Mouse (Mus musculus): ENCODE data around the gene Tlr9.
A peak's percentile ranks its signal among the peaks of the same experiment; 100 is the strongest.

Gene Tlr9

DNA sequence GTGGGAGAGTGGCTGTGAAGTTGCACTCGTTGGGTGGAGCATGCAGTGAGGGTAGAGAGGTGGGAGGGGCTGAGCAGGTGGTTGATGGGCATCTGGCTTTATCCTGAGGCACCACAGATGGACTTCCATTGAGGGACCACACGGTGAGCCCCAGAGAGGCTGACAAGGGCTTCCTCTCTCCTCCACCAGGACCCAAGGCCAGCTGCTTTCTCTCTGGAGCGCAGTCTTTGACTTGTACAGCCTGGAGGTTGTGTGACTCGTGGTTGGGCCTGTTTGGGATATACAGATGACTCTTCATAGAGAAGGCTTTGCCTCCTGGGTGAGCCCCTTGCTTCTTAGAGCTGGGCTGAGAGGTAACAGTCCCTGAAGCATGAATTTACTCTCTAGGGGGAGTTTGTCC lies 46.0 kb downstream of the Tlr9 start:
- no peak for DNase-seq (ENCODE audit: low read depth)

DNA sequence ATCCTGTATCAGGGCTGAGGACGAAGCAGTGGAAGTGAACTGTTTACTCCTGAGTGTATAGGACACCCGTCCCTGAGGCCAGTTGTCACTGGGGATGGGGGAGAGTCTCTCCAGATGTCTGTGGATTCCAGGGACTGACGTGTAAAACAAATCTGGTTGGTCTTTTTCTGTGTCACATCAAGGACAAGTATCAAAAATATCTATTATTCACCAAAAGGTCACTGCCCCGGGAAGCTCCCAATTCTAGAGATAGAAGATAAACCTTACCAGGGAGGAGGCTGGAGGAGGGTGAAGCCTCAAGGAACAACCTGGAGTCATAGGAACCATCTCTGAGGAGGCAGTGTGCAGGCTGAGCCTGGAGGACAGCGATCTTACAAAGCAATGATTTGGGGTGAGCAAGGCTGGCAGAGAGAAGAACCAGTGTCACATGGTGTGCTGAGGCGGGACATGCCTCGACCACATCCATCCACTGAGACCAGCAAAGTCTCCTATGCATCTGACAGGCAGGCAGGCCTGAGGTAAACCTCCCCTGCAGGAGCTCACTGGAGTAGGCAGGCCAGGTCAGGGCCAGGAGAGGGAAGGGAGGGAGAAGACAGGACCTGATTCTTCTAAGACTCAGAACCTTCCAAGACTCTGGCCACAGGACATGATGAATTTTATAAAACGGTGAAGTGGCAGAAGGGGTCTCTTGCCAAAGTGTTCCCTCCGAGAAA lies 46.8 kb downstream of the Tlr9 start:
- no peak for DNase-seq (ENCODE audit: low read depth)

- peak; percentile 56 for DNase-seq (ENCODE audit: low read depth)
Measured at GRCm38 (mm10) chr9:106269879-106270278, 47.5 kb downstream of the Tlr9 start.

DNA sequence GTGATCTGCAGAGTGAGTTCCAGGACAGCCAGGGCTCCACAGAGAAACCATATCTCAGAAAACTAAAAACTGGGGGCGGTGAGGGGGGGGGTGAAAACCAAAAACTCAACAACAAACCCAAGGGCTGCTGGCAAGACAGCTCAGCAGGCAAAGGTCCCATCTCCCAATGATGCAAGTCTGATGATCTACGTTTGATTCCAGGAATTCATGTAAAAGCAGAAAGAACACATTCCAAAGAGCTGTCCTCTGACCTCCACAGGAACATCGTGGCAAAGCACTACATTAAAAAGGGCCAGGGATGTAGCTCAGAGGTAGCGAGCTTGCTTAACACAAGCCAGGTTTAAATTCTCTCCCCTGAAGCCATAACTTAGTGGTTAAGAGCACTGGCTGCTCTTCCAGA lies 48.3 kb downstream of the Tlr9 start:
- DNase-seq (ENCODE audit: low read depth): no peak

GRCm38 (mm10) chr9:106272288-106272687 lies 49.9 kb downstream of the Tlr9 start:
- no peak for DNase-seq (ENCODE audit: low read depth)

- no peak for DNase-seq (ENCODE audit: low read depth)
Measured at GRCm38 (mm10) chr9:106273276-106273675, 50.9 kb downstream of the Tlr9 start.

- no peak for DNase-seq (ENCODE audit: low read depth)
Measured at GRCm38 (mm10) chr9:106273791-106274190, 51.4 kb downstream of the Tlr9 start.

DNA sequence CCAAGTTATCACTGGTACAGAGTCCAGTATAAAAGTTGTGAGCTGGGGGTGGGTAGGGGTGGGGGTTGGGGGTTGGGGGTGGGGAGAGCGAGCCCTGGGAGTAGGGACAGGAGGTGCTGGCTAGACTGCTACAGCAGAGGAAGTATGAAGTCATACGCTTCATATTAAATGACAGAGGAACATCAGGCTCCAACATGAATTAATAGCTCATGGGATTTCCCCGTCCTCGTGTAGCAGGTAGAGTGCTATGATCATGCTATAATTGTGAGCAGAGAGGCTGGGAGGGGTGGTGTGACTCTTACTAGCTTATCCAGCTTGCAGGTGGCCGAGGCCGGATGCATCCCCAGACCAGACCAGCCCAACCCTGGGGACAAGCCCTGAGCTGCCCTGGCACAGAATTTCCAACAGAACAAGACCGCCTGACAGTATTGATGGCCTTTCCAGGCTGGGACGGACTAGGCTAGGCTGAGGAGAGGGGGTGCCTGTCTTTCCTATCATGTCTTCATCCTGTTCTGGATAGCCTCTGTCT lies 52.3 kb downstream of the Tlr9 start:
- no peak for DNase-seq (ENCODE audit: low read depth)

DNA sequence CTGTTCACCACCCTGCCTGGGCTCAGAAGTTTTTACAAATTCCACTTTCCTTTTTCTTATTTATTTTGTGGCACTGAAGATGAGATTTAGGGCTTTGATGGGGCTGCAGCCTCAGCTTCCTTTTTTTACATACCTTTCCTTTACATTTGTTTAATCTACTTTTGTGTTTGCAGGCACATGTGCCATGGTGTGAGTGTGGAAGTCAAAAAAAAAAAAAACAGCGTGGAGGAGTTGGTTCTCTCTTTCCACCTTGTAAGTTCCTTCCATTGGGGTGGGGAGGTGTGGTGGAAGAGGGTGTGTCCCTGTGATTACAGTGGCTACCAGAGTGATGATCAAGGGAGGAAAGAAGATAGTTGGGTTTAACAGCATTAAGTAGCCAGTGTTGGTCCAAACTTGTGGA lies 53.4 kb downstream of the Tlr9 start:
- DNase-seq (ENCODE audit: low read depth): no peak
